Mouse (Mus musculus): Measurements from ENCODE around the gene Ccdc47. TPM values are rescaled to one million over a fixed set of nuclear protein-coding genes. Genes with fewer than 3 reads are reported as not detected.
A peak's percentile ranks its signal among the peaks of the same experiment; 100 is the strongest.

Ccdc47 gene
- polyA plus RNA-seq, 1 experiment from 2014 or later: 109 TPM

DNA sequence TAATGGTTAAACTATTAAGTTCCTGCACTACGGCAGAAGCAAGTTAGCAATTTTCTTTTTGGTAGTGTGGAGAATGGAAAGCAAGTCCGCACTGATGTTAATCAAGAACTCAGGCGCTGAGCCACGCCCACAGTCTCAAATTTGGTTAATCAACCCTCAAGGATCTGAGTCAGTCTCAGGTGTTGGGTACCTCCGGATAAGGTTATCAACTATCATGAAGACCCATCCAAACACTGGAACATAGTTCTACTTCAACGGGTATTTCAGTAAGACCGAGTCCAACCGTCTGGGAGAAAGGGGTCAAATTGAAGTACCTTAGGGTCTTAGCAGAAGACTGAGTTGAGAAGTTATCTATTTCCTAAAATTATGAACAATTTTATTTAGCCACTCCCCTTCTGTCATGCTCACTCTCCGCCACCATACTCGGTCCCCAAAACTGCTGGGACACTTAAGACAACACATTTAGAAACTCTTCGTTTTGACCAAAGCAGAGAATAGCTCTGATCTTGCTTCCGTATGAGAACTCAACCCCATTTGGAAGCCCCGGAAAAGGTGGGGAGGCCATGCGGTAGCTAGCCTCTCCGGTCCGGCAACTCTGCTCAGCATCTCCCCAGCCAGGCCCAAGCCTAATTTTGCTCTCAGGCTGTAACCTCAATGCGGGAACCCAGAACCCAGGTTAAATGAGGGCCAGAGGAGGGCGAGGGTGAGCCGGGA lies 23.3 kb downstream of the Ccdc47 start:
- Histone ChIP-seq H3K9ac (ENCODE audit: low read depth, low read length) (peak overlapping the region; percentile 85), H3K36me3 (ENCODE audit: control insufficient read depth, insufficient read depth, low read length) (peaks cover 3% of the 10 kb centered on the region), H3K4me1 (ENCODE audit: control insufficient read depth, insufficient read depth, low read depth, low read length) (peaks cover 10% of the 10 kb centered on the region), H3K27ac (ENCODE audit: low read depth, low read length) (peak overlapping the region; percentile 87), H3K4me2 (ENCODE audit: low read length) (peak overlapping the region; percentile 49), H3K27me3 (replicated peaks; ENCODE audit: control insufficient read depth, insufficient read depth, low read length) (no peaks in the 10 kb centered on the region), H3K9me3 (ENCODE audit: control insufficient read depth, low read length) (no peaks in the 10 kb centered on the region), H3K4me3 (ENCODE audit: low read length) (peak overlapping the region; percentile 80)
- ATAC-seq: peak; percentile 82; the same call in 1 of the 2 replicates
- 12% methylated on average over 19 of the region's 19 CpGs for WGBS

DNA sequence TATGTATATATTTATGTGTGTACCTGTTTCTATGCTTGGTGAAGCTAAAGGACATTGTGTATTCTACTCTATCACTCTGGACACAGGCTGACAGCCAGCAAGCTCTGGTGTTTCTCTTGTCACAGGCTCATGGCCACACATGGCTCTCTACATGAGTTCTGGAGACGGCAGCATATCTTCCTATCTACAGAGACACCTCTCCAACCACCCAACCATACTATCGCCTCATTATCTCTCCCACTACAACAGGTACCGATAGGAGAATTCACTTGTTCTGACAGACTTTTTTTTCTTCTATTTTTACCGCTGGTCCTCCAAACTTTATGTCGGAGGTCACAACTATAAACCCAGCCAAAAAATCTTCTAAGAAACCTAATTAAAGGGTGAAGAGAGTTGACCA lies 23.9 kb downstream of the Ccdc47 start:
- WGBS: 91% methylated on average over 5 of the region's 5 CpGs
- ATAC-seq: no peak
- Histone ChIP-seq H3K9me3 (ENCODE audit: control insufficient read depth, low read length) (no peaks in the 10 kb centered on the region), H3K27me3 (replicated peaks; ENCODE audit: control insufficient read depth, insufficient read depth, low read length) (no peaks in the 10 kb centered on the region), H3K4me1 (ENCODE audit: control insufficient read depth, insufficient read depth, low read depth, low read length) (peaks cover 10% of the 10 kb centered on the region), H3K36me3 (ENCODE audit: control insufficient read depth, insufficient read depth, low read length) (peaks cover under 1% of the 10 kb centered on the region), H3K27ac (ENCODE audit: low read depth, low read length) (no peak overlapping the region), H3K4me3 (ENCODE audit: low read length) (peak overlapping the region; percentile 80), H3K9ac (ENCODE audit: low read depth, low read length) (no peak overlapping the region), H3K4me2 (ENCODE audit: low read length) (peak overlapping the region; percentile 49)

DNA sequence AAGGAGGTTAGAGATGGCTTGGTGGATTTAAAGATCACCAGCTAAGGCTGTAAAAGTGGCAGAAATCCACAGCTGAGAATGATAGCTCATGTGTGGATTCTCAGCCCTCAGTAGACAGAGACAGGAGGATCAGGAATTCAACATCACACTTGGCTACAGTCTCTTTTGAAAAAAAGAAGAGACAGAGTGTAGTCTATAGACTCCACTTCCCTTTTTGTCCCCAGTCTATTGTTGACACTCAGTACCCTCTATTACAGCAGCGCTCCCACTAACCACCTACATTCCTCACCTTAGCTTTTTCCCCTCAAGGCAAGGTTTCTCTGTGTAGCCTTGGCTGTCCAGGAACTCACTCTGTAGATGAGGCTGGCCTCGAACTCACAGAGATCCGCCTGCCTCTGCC lies 24.4 kb downstream of the Ccdc47 start:
- H3K27me3 ChIP-seq (replicated peaks; ENCODE audit: control insufficient read depth, insufficient read depth, low read length): no peaks in the 10 kb centered on the region
- no peak overlapping the region for H3K27ac ChIP-seq (ENCODE audit: low read depth, low read length)
- H3K9ac ChIP-seq (ENCODE audit: low read depth, low read length): no peak overlapping the region
- H3K4me3 ChIP-seq (ENCODE audit: low read length): no peak overlapping the region
- no peaks in the 10 kb centered on the region for H3K9me3 ChIP-seq (ENCODE audit: control insufficient read depth, low read length)
- H3K36me3 ChIP-seq (ENCODE audit: control insufficient read depth, insufficient read depth, low read length): no peaks in the 10 kb centered on the region; the same call in 1 of the 2 replicates
- ATAC-seq: no peak
- 98% methylated on average over 3 of the region's 3 CpGs for WGBS
- H3K4me1 ChIP-seq (ENCODE audit: control insufficient read depth, insufficient read depth, low read depth, low read length): peaks cover 10% of the 10 kb centered on the region
- H3K4me2 ChIP-seq (ENCODE audit: low read length): no peak overlapping the region

DNA sequence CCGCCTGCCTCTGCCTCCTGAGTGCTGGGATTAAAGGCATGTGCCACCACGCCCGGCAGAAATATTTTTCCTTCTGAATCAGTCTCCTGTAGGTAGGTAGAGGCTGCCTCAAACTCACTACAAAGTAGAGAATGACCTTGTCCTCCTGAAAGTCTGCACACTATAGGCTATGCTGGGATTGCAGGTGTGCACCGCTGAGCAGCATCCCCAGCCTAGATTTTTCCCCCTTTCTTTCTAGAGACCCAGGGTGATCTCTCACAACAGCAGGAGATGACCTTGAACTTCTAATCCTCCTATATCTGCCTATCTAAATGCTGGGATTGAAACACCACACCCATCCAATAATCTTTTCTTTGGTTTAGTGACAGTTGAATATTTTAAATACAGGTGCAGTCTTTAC lies 28.8 kb downstream of the Ccdc47 start:
- Histone ChIP-seq H3K9ac (ENCODE audit: low read depth, low read length) (no peak overlapping the region), H3K27ac (ENCODE audit: low read depth, low read length) (no peak overlapping the region), H3K4me3 (ENCODE audit: low read length) (no peak overlapping the region), H3K27me3 (replicated peaks; ENCODE audit: control insufficient read depth, insufficient read depth, low read length) (no peaks in the 10 kb centered on the region), H3K9me3 (ENCODE audit: control insufficient read depth, low read length) (no peaks in the 10 kb centered on the region), H3K4me1 (ENCODE audit: control insufficient read depth, insufficient read depth, low read depth, low read length) (peaks cover 2% of the 10 kb centered on the region; the same call in 1 of the 2 replicates), H3K36me3 (ENCODE audit: control insufficient read depth, insufficient read depth, low read length) (0 out of 2 replicates have a peak, but pooled peaks cover 2% of the 10 kb centered on the region), H3K4me2 (ENCODE audit: low read length) (no peak overlapping the region)
- 95% methylated on average over 4 of the region's 4 CpGs for WGBS
- ATAC-seq: no peak

DNA sequence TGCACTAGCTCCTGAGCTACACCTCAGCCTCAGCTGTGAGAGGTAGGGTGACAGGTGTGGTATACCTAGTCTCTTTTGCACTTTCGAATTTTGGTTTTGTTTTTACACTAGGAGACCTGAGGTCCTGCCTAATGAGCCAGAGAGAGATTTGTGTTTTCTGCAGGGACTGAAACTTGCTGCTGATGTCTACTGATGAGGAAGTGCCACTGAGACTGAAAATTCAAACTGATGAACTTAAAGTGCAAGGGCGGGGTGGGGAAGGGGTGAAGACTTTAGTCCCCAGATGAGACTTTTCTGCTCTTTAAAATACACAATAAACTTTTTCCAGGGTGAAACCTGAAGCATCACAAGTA lies 35.7 kb downstream of the Ccdc47 start:
- WGBS: 92% methylated on average over 2 of the region's 2 CpGs
- Histone ChIP-seq H3K4me2 (ENCODE audit: low read length) (no peak overlapping the region), H3K36me3 (ENCODE audit: control insufficient read depth, insufficient read depth, low read length) (0 out of 2 replicates have a peak, but pooled peaks cover 2% of the 10 kb centered on the region), H3K9me3 (ENCODE audit: control insufficient read depth, low read length) (no peaks in the 10 kb centered on the region), H3K27me3 (replicated peaks; ENCODE audit: control insufficient read depth, insufficient read depth, low read length) (no peaks in the 10 kb centered on the region), H3K27ac (ENCODE audit: low read depth, low read length) (no peak overlapping the region), H3K4me1 (ENCODE audit: control insufficient read depth, insufficient read depth, low read depth, low read length) (no peaks in the 10 kb centered on the region), H3K9ac (ENCODE audit: low read depth, low read length) (no peak overlapping the region), H3K4me3 (ENCODE audit: low read length) (no peak overlapping the region)
- no peak for ATAC-seq

DNA sequence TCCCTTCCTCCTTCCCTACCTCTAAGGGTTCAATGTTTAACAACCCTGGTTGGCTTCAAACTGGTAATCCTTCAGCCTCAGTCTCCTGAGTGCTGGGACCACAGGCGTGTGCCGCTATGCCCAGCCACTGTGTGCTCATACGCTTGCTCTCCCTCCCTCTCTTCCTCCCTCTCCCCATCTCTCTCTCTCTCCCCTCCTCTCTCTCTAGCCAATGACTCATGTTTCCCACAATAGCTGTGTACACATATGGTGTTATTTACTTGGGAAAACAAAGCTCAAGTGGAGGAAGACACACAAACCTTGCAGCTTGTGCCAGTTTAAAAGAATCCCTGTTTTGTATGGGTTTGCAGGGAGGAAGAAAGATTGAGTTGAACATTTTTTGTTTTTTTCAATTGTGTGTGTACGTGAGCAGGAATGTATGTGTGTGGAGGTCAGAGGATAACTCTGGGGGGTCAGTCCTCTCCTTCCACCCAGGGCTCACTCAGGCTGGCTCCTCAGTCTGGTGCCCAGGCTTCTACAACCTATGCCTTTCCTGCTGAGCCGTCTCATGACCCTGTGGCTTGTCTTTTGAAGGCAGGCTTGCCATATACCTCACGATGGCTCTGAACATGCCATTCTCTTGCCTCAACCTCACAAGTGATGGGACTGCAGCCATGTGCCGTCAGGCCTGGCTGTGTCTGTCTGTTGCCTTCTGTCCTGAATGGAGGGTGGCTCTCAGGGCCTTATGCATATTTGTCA lies 36.3 kb downstream of the Ccdc47 start:
- Histone ChIP-seq H3K4me1 (ENCODE audit: control insufficient read depth, insufficient read depth, low read depth, low read length) (no peaks in the 10 kb centered on the region), H3K36me3 (ENCODE audit: control insufficient read depth, insufficient read depth, low read length) (0 out of 2 replicates have a peak, but pooled peaks cover 2% of the 10 kb centered on the region), H3K27me3 (replicated peaks; ENCODE audit: control insufficient read depth, insufficient read depth, low read length) (no peaks in the 10 kb centered on the region), H3K4me2 (ENCODE audit: low read length) (no peak overlapping the region), H3K9me3 (ENCODE audit: control insufficient read depth, low read length) (no peaks in the 10 kb centered on the region), H3K27ac (ENCODE audit: low read depth, low read length) (no peak overlapping the region), H3K9ac (ENCODE audit: low read depth, low read length) (no peak overlapping the region), H3K4me3 (ENCODE audit: low read length) (no peak overlapping the region)
- 75% methylated on average over 7 of the region's 7 CpGs for WGBS
- no peak for ATAC-seq

DNA sequence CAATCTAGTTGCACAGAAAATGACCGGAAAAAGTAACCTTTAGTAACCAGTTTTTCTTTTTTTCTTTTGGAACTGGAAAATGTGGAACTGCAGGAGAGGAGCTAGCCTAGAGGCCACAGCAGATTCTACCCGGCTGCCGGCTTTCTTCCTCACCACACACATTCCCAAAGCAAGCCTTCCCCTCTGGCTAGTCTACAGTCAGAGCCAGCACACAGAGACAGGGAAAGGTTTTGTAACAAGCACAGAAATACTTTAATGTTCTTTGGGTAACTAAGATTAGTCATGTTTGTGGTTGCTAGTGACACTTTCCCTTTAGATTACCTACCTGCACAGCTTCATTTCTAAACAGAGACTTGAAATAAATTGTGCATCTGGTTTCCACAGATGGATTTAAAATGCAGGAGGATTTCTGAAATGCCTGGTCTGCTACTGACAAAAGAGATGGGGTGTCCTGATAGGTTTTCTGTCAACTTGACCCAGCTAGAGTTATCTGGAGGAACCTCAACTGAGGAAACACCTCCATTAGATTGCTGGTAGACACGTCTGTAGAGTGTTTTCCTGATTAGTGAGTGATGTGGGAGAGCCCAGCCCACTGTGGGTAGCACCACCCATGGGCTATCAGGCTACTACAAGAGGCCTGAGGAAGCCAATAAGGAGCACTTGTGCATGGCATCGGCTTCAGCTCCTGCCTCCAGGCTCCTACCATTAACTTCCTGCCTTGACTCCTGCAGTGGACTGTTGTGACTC lies 37.9 kb downstream of the Ccdc47 start:
- no peaks in the 10 kb centered on the region for H3K9me3 ChIP-seq (ENCODE audit: control insufficient read depth, low read length)
- no peak overlapping the region for H3K4me3 ChIP-seq (ENCODE audit: low read length)
- no peak for ATAC-seq
- H3K36me3 ChIP-seq (ENCODE audit: control insufficient read depth, insufficient read depth, low read length): no peaks in the 10 kb centered on the region
- 89% methylated on average over 5 of the region's 5 CpGs for WGBS
- H3K4me2 ChIP-seq (ENCODE audit: low read length): no peak overlapping the region
- H3K9ac ChIP-seq (ENCODE audit: low read depth, low read length): no peak overlapping the region
- no peaks in the 10 kb centered on the region for H3K27me3 ChIP-seq (replicated peaks; ENCODE audit: control insufficient read depth, insufficient read depth, low read length)
- H3K4me1 ChIP-seq (ENCODE audit: control insufficient read depth, insufficient read depth, low read depth, low read length): no peaks in the 10 kb centered on the region
- H3K27ac ChIP-seq (ENCODE audit: low read depth, low read length): no peak overlapping the region

DNA sequence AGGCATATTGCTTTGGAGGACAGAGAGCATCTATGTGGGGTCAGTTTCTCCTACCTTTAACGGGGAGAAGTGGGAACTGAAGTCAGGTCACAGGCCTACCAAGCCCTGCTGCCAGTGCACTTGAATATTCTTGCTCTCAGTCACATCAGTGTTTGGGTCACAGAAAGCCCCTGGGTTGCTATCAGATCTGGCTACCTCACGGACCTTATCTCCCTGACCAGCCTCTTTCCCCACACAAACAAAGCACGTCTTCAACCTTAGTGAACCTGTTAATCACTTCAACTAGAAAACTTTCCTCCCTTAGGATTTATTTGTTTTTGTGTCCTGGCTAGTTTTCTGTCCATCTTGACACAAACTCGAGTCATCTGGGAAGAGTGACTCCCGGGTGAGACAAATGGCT lies 39.8 kb downstream of the Ccdc47 start:
- Histone ChIP-seq H3K27me3 (replicated peaks; ENCODE audit: control insufficient read depth, insufficient read depth, low read length) (no peaks in the 10 kb centered on the region), H3K27ac (ENCODE audit: low read depth, low read length) (no peak overlapping the region), H3K4me2 (ENCODE audit: low read length) (no peak overlapping the region), H3K4me3 (ENCODE audit: low read length) (no peak overlapping the region), H3K9ac (ENCODE audit: low read depth, low read length) (no peak overlapping the region), H3K4me1 (ENCODE audit: control insufficient read depth, insufficient read depth, low read depth, low read length) (no peaks in the 10 kb centered on the region), H3K9me3 (ENCODE audit: control insufficient read depth, low read length) (no peaks in the 10 kb centered on the region), H3K36me3 (ENCODE audit: control insufficient read depth, insufficient read depth, low read length) (no peaks in the 10 kb centered on the region)
- no peak for ATAC-seq
- WGBS: 84% methylated on average over 5 of the region's 5 CpGs

DNA sequence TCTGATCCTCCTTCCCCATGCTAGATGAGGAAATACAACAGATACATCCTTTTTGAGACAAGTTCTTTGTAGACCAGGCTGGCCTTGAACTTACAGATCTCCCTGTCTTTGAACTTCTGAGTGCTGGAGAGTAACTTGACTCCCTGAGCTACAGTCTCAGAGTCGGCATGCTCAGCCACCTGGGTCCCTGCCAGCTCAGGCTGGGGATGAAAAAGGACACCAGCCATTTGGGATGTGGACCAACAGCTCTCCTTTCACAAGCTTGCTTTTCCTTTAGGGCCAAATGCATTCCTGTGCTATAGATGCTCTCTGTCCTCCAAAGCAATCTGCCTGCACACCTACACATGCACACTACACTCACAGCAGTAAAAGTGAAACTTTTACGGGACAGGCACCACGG lies 41.1 kb downstream of the Ccdc47 start:
- no peaks in the 10 kb centered on the region for H3K4me1 ChIP-seq (ENCODE audit: control insufficient read depth, insufficient read depth, low read depth, low read length)
- 77% methylated on average over 3 of the region's 3 CpGs for WGBS
- no peak overlapping the region for H3K4me3 ChIP-seq (ENCODE audit: low read length)
- no peaks in the 10 kb centered on the region for H3K9me3 ChIP-seq (ENCODE audit: control insufficient read depth, low read length)
- no peak overlapping the region for H3K9ac ChIP-seq (ENCODE audit: low read depth, low read length)
- no peak overlapping the region for H3K27ac ChIP-seq (ENCODE audit: low read depth, low read length)
- 0 out of 2 replicates have a peak, but pooled peaks cover 1% of the 10 kb centered on the region for H3K36me3 ChIP-seq (ENCODE audit: control insufficient read depth, insufficient read depth, low read length)
- ATAC-seq: no peak
- H3K4me2 ChIP-seq (ENCODE audit: low read length): no peak overlapping the region
- no peaks in the 10 kb centered on the region for H3K27me3 ChIP-seq (replicated peaks; ENCODE audit: control insufficient read depth, insufficient read depth, low read length)

All from hindbrain, embryonic 16.5 days (tissue).